Mouse (Mus musculus): ENCODE data around the gene Itgb8. TPM values are rescaled to one million over a fixed set of nuclear protein-coding genes. Genes with fewer than 3 reads are reported as not detected.

Gene Itgb8
- polyA plus RNA-seq, 1 experiment from 2014 or later, result 11.8 TPM

- ATAC-seq (ENCODE audit: low read depth), result no peak
- no peak overlapping the region for H3K27ac ChIP-seq (ENCODE audit: low read depth, low read length)
- no peaks in the 10 kb centered on the region for H3K36me3 ChIP-seq (ENCODE audit: control insufficient read depth, insufficient read depth, low read length)
- H3K4me2 ChIP-seq (ENCODE audit: low read depth, low read length), result no peak overlapping the region
- no peaks in the 10 kb centered on the region for H3K9me3 ChIP-seq (ENCODE audit: control insufficient read depth, low read length)
- no peak overlapping the region for H3K9ac ChIP-seq (replicated peaks; ENCODE audit: low read depth, low read length)
- H3K4me1 ChIP-seq (ENCODE audit: control insufficient read depth, insufficient read depth, low read length), result no peaks in the 10 kb centered on the region
- 80% methylated on average over 1 of the region's 1 CpGs for WGBS
- no peaks in the 10 kb centered on the region for H3K27me3 ChIP-seq (ENCODE audit: control insufficient read depth, insufficient read depth, low read length)
- H3K4me3 ChIP-seq (ENCODE audit: low read depth, low read length), result no peak overlapping the region
Measured at GRCm38 (mm10) chr12:119137946-119138345, 100.7 kb downstream of the Itgb8 start.

- no peak for ATAC-seq (ENCODE audit: low read depth)
- 40% methylated on average over 6 of the region's 6 CpGs for WGBS
- no peaks in the 10 kb centered on the region for H3K4me1 ChIP-seq (ENCODE audit: control insufficient read depth, insufficient read depth, low read length)
Measured at GRCm38 (mm10) chr12:119113522-119114135, 125.0 kb downstream of the Itgb8 start.

GRCm38 (mm10) chr12:119110091-119110490 lies 128.5 kb downstream of the Itgb8 start:
- Histone ChIP-seq H3K9me3 (ENCODE audit: control insufficient read depth, low read length) (no peaks in the 10 kb centered on the region), H3K36me3 (ENCODE audit: control insufficient read depth, insufficient read depth, low read length) (no peaks in the 10 kb centered on the region), H3K4me1 (ENCODE audit: control insufficient read depth, insufficient read depth, low read length) (no peaks in the 10 kb centered on the region), H3K27me3 (ENCODE audit: control insufficient read depth, insufficient read depth, low read length) (no peaks in the 10 kb centered on the region), H3K27ac (ENCODE audit: low read depth, low read length) (no peak overlapping the region), H3K9ac (replicated peaks; ENCODE audit: low read depth, low read length) (no peak overlapping the region), H3K4me3 (ENCODE audit: low read depth, low read length) (no peak overlapping the region), H3K4me2 (ENCODE audit: low read depth, low read length) (no peak overlapping the region)
- WGBS, result 10% methylated on average over 2 of the region's 2 CpGs
- ATAC-seq (ENCODE audit: low read depth), result no peak

More at GRCm38 (mm10) chr12:119113522-119114135, 125.0 kb downstream of the Itgb8 start:
- no peaks in the 10 kb centered on the region for H3K36me3 ChIP-seq (ENCODE audit: control insufficient read depth, insufficient read depth, low read length)
- H3K27me3 ChIP-seq (ENCODE audit: control insufficient read depth, insufficient read depth, low read length), result no peaks in the 10 kb centered on the region
- no peak overlapping the region for H3K9ac ChIP-seq (replicated peaks; ENCODE audit: low read depth, low read length)
- no peak overlapping the region for H3K4me2 ChIP-seq (ENCODE audit: low read depth, low read length)
- no peak overlapping the region for H3K27ac ChIP-seq (ENCODE audit: low read depth, low read length)
- H3K4me3 ChIP-seq (ENCODE audit: low read depth, low read length), result no peak overlapping the region
- no peaks in the 10 kb centered on the region for H3K9me3 ChIP-seq (ENCODE audit: control insufficient read depth, low read length)

Other genes with a start within 250 kb of the Itgb8 start
- gene Macc1, start 75.5 kb upstream of the Itgb8 start, polyA plus RNA-seq (2014; fragmentation: Nextera tagmentation; extraction: Ambion mirVana), result not detected in 2 replicates